Mouse (Mus musculus) liver, embryonic 14.5 days (tissue): ENCODE data around the gene Arhgef19. TPM values are rescaled to one million over a fixed set of nuclear protein-coding genes. Genes with fewer than 3 reads are reported as not detected.

ENCODE experiments used
- ATAC-seq: fragments of 200-750 bp; cut with Nextera tagmentation; 2 replicates; pipeline ENCODE4 v1.8.0; 2017; ENCODE audit warnings: moderate number of reproducible peaks, mild to moderate bottlenecking, moderate library complexity; ENCODE audit not compliant: insufficient read depth
- DNase-seq, 3 experiments: peaks; one replicate each; pipeline ENCODE4 v3.0.0-alpha.2; 2012 to 2013; ENCODE audit warnings: low read depth in 3 of 3, low spot score in 3 of 3
- H3K27ac ChIP-seq: fragments of 300-500 bp; sonication (generic); 2 replicates; pipeline ENCODE4 v1.5.1; 2014; ENCODE audit warnings: moderate library complexity, mild to moderate bottlenecking, control low read depth, inconsistent platforms
- H3K27me3 ChIP-seq: fragments of 300-500 bp; sonication (generic); 2 replicates; pipeline ENCODE4 v1.6.1; 2014; ENCODE audit warnings: mild to moderate bottlenecking, low read length, moderate library complexity; ENCODE audit not compliant: control insufficient read depth, insufficient read depth
- H3K36me3 ChIP-seq: fragments of 300-500 bp; sonication (generic); replicated peaks from 2 replicates; pipeline ENCODE4 v1.6.1; 2014; ENCODE audit warnings: low read depth; ENCODE audit not compliant: control insufficient read depth, insufficient read depth
- H3K4me1 ChIP-seq, 2 experiments: fragments of 200-500 bp in 1 of 2; fragments of 300-500 bp in 1 of 2; sonication (generic) in 1 of 2; replicated peaks; 2 replicates each; pipeline ENCODE4 v1.6.1; 2012 to 2014; ENCODE audit warnings: antibody characterized with exemption in 1 of 2, inconsistent platforms in 1 of 2, low read length in 1 of 2; ENCODE audit not compliant: control insufficient read depth in 2 of 2, insufficient read depth in 2 of 2
- H3K4me2 ChIP-seq: fragments of 300-500 bp; sonication (generic); 2 replicates; pipeline ENCODE4 v1.6.1; 2014; ENCODE audit warnings: low read depth, mild to moderate bottlenecking, control low read depth, moderate library complexity
- H3K4me3 ChIP-seq, 2 experiments: fragments of 200-500 bp in 1 of 2; fragments of 300-500 bp in 1 of 2; sonication (generic) in 1 of 2; 2 replicates each; pipeline ENCODE4 v1.5.1; 2012 to 2014; ENCODE audit warnings: low read depth in 2 of 2, low read length in 2 of 2, mild to moderate bottlenecking in 2 of 2, control low read depth in 1 of 2, inconsistent platforms in 1 of 2, moderate library complexity in 1 of 2; ENCODE audit not compliant: insufficient read depth in 1 of 2
- H3K9ac ChIP-seq: fragments of 300-500 bp; sonication (generic); replicated peaks from 2 replicates; pipeline ENCODE4 v1.6.1; 2014; ENCODE audit warnings: mild to moderate bottlenecking, control low read depth, moderate library complexity
- H3K9me3 ChIP-seq: fragments of 300-500 bp; sonication (generic); 2 replicates; pipeline ENCODE4 v1.6.1; 2016; ENCODE audit warnings: low read length, mixed read lengths; ENCODE audit not compliant: control insufficient read depth
- CTCF ChIP-seq: IDR thresholded peaks from 2 replicates; pipeline ENCODE4 v1.5.1; 2016; ENCODE audit warnings: antibody characterized with exemption, low read depth, control low read depth
- EP300 ChIP-seq: IDR thresholded peaks from 2 replicates; pipeline ENCODE4 v1.6.1; 2016; ENCODE audit warnings: antibody characterized with exemption, low read depth
- WGBS: fragments of 180-500 bp; shearing (Covaris S2); extraction: QIAGEN DNeasy Blood & Tissue Kit; methylation state at CpG from one replicate; pipeline ENCODE4 v1.1.7; 2014; ENCODE audit not compliant: insufficient replicate concordance; 5-methylcytosine and 5-hydroxymethylcytosine counted together
- polyA plus RNA-seq, 2 experiments: library from polyadenylated mRNA; depleted of rRNA in 1 of 2; stranded (reverse) in 1 of 2; unstranded in 1 of 2; fragments of >200 nt; fragmentation: Nextera tagmentation in 1 of 2; extraction: Ambion mirVana in 1 of 2; gene quantifications; 2 replicates each; pipeline versions ENCODE4 v1.2.1 to v1.2.3; 2012 to 2014

Gene Arhgef19
- polyA plus RNA-seq, 2 experiments, result 0.72 to 0.88 TPM

DNA sequence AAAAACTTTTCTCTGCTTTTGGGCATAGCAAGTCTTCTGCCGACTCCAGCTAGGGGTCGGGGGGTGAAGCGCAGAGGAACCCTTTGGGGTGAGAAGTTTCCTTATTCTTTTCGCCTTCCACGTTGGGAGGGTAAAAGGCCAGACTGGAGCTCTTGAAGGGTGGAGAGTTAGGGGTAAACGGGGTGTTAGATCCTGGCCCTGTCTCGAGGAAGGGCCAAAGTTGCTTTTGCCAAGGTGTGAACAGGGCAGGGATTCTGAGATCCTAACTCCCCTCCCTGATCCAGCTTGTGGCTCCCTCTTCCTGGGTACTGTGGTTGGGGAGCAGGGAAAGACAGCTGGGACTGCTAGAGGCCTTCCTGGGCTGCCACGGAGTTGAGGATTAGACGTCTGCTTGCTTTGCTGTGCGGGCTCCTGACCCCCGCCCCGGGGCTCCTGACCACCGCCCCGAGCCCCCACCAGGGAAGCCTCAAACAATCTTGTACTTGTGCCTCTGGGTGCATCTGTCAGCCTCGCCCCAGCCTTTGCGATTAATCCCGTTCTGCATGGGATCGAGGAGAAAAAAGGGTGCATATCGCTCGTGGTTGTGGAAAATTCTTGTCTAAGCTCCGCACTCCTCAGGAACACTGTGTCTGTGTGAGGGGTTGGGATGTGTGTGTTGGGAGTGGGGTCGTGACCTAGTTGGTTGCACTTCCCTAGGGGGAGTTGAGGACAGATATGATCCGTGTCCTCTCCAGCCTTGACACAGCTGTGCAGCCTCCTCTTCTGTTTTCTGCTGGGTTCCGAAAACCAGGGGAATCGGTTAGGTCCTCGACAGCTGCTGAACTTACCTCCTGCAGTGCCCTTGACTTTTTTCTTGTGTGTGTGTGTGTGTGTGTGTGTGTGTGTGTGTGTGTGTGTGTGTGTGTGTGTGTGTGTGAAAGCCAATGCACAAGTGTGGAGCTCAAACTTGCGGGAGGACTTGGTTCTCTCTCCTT, 63.4 kb downstream of the Arhgef19 start:
- 14% methylated on average over 27 of the region's 27 CpGs for WGBS
- Histone ChIP-seq H3K9me3 (no peaks in the 10 kb centered on the region), H3K4me2 (peak overlapping the region; percentile 57), H3K4me1 (peaks cover 0 to 5% of the 10 kb centered on the region in 2 experiments; a peak in 1 of 4 replicates), H3K36me3 (no peaks in the 10 kb centered on the region), H3K4me3 (peak overlapping the region; percentile 34 to 58), H3K27ac (no peak overlapping the region), H3K9ac (no peak overlapping the region), H3K27me3 (peaks cover 32% of the 10 kb centered on the region)
- TF ChIP-seq CTCF, result no peak
- no peak for TF ChIP-seq EP300
- DNase-seq (no peak), ATAC-seq (no peak)

GRCm38 (mm10) chr4:141303402-141304222, 64.3 kb downstream of the Arhgef19 start:
- Histone ChIP-seq H3K36me3 (no peaks in the 10 kb centered on the region), H3K4me1 (peaks cover 0 to 5% of the 10 kb centered on the region in 2 experiments; a peak in 1 of 4 replicates), H3K27me3 (peaks cover 32% of the 10 kb centered on the region), H3K9ac (no peak overlapping the region), H3K4me3 (no peak overlapping the region), H3K9me3 (no peaks in the 10 kb centered on the region), H3K4me2 (peak overlapping the region; percentile 21; the same call in 1 of the 2 replicates), H3K27ac (no peak overlapping the region)
- DNase-seq (no peak), ATAC-seq (no peak)
- WGBS, result 46% methylated on average over 7 of the region's 7 CpGs
- TF ChIP-seq EP300 (no peak), CTCF (no peak)

DNA sequence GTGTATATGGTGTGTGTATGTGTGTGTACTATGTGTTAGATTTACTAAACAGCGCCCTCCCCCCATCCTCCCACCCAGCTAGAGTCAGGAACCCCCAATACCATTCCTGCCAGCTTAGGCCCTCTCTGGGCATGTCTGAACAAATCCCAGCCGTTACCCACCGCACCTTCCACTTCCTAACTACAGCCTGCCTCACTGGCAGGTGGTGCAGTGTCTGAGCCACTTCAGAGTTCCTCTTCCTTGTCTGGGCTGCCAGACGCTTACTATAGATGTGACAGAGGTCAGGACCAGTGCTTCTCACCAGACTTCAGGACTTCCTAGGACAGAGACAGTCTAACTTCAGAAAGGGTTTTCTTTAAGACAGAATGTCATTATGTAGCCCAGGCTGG, 64.9 kb downstream of the Arhgef19 start:
- H3K4me1 ChIP-seq, result peaks cover 0 to 7% of the 10 kb centered on the region in 2 experiments; a peak in 1 of 4 replicates
- DNase-seq (no peak), ATAC-seq (no peak)
- H3K4me2 ChIP-seq, result no peak overlapping the region
- no peaks in the 10 kb centered on the region for H3K36me3 ChIP-seq
- no peak overlapping the region for H3K27ac ChIP-seq
- H3K9ac ChIP-seq, result no peak overlapping the region
- no peak overlapping the region for H3K4me3 ChIP-seq
- TF ChIP-seq EP300 (no peak), CTCF (no peak)
- peaks cover 32% of the 10 kb centered on the region for H3K27me3 ChIP-seq
- 28% methylated on average over 4 of the region's 4 CpGs for WGBS
- H3K9me3 ChIP-seq, result no peaks in the 10 kb centered on the region

DNA sequence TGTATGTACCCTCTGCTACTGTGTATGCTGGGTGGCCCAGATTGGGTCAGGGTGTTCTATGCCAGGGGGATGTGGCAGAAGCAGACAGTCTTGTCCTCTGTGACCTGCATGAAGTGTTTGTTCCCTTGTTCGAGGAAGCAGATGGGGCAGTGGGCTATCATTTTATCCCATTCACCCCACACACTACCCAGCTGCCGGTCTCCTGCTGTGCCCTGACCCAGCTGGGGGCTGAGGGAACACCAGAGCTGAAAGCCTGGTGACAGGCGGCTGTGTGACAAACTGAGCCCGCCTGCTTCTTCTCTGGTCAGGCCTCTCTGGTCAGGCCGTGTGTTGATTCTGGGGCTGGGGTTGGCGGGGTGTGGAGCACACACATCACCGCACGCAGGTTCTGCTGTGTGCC, 66.8 kb downstream of the Arhgef19 start:
- Histone ChIP-seq H3K4me3 (no peak overlapping the region), H3K9ac (no peak overlapping the region), H3K27ac (no peak overlapping the region), H3K27me3 (peaks cover 19% of the 10 kb centered on the region), H3K9me3 (no peaks in the 10 kb centered on the region), H3K4me2 (no peak overlapping the region), H3K36me3 (no peaks in the 10 kb centered on the region), H3K4me1 (peaks cover 0 to 19% of the 10 kb centered on the region in 2 experiments; a peak in 2 of 4 replicates)
- WGBS, result 55% methylated on average over 8 of the region's 8 CpGs
- DNase-seq (no peak), ATAC-seq (no peak)
- TF ChIP-seq CTCF (no peak), EP300 (no peak)

Other genes with a start within 250 kb of the Arhgef19 start
- 7.1 and 10.5 TPM in 2 replicates for gene Mfap2, start 229.1 kb upstream of the Arhgef19 start, polyA plus RNA-seq (2012; rRNA removed)
- 11.0 and 11.6 TPM in 2 replicates for gene Mfap2, start 229.1 kb upstream of the Arhgef19 start, polyA plus RNA-seq (2014; fragmentation: Nextera tagmentation; extraction: Ambion mirVana)
- gene Crocc, start 178.9 kb upstream of the Arhgef19 start, polyA plus RNA-seq (2012; rRNA removed), result 1.3 and 1.7 TPM in 2 replicates
- 0.35 and 0.53 TPM in 2 replicates for gene Crocc, start 178.9 kb upstream of the Arhgef19 start, polyA plus RNA-seq (2014; fragmentation: Nextera tagmentation; extraction: Ambion mirVana)
- 58.9 and 60.3 TPM in 2 replicates for gene Necap2, start 161.1 kb upstream of the Arhgef19 start, polyA plus RNA-seq (2012; rRNA removed)
- 88.7 and 99.5 TPM in 2 replicates for gene Necap2, start 161.1 kb upstream of the Arhgef19 start, polyA plus RNA-seq (2014; fragmentation: Nextera tagmentation; extraction: Ambion mirVana)
- 0.03 TPM in 1 of 2 replicates, not detected in the other for gene Spata21, start 151.2 kb upstream of the Arhgef19 start, polyA plus RNA-seq (2012; rRNA removed)
- gene Spata21, start 151.2 kb upstream of the Arhgef19 start, polyA plus RNA-seq (2014; fragmentation: Nextera tagmentation; extraction: Ambion mirVana), result not detected in 2 replicates
- gene Szrd1, start 99.7 kb upstream of the Arhgef19 start, polyA plus RNA-seq (2012; rRNA removed), result 13.3 and 14.2 TPM in 2 replicates
- 14.3 and 17.2 TPM in 2 replicates for gene Szrd1, start 99.7 kb upstream of the Arhgef19 start, polyA plus RNA-seq (2014; fragmentation: Nextera tagmentation; extraction: Ambion mirVana)
- 7.5 and 8.3 TPM in 2 replicates for gene Fbxo42, start 91.6 kb upstream of the Arhgef19 start, polyA plus RNA-seq (2012; rRNA removed)
- 17.6 and 20.6 TPM in 2 replicates for gene Fbxo42, start 91.6 kb upstream of the Arhgef19 start, polyA plus RNA-seq (2014; fragmentation: Nextera tagmentation; extraction: Ambion mirVana)
- 0.78 and 0.87 TPM in 2 replicates for gene Rsg1, start 25.5 kb upstream of the Arhgef19 start, polyA plus RNA-seq (2012; rRNA removed)
- gene Rsg1, start 25.5 kb upstream of the Arhgef19 start, polyA plus RNA-seq (2014; fragmentation: Nextera tagmentation; extraction: Ambion mirVana), result 0.56 and 1.2 TPM in 2 replicates
- 1.6 TPM in 2 replicates for gene Epha2, start 61.7 kb downstream of the Arhgef19 start, polyA plus RNA-seq (2012; rRNA removed)
- gene Epha2, start 61.7 kb downstream of the Arhgef19 start, polyA plus RNA-seq (2014; fragmentation: Nextera tagmentation; extraction: Ambion mirVana), result 0.29 and 0.45 TPM in 2 replicates
- 0.03 and 0.09 TPM in 2 replicates for gene Fam131c, start 128.7 kb downstream of the Arhgef19 start, polyA plus RNA-seq (2012; rRNA removed)
- 0.09 TPM in 1 of 2 replicates, not detected in the other for gene Fam131c, start 128.7 kb downstream of the Arhgef19 start, polyA plus RNA-seq (2014; fragmentation: Nextera tagmentation; extraction: Ambion mirVana)
- not detected in 2 replicates for gene Clcnka, start 159.2 kb downstream of the Arhgef19 start, polyA plus RNA-seq (2012; rRNA removed)
- gene Clcnka, start 159.2 kb downstream of the Arhgef19 start, polyA plus RNA-seq (2014; fragmentation: Nextera tagmentation; extraction: Ambion mirVana), result not detected in 2 replicates
- not detected in 2 replicates for gene Clcnkb, start 176.5 kb downstream of the Arhgef19 start, polyA plus RNA-seq (2012; rRNA removed)
- gene Clcnkb, start 176.5 kb downstream of the Arhgef19 start, polyA plus RNA-seq (2014; fragmentation: Nextera tagmentation; extraction: Ambion mirVana), result not detected in 2 replicates
- gene Hspb7, start 181.3 kb downstream of the Arhgef19 start, polyA plus RNA-seq (2012; rRNA removed), result 0.06 and 0.11 TPM in 2 replicates
- not detected in 2 replicates for gene Hspb7, start 181.3 kb downstream of the Arhgef19 start, polyA plus RNA-seq (2014; fragmentation: Nextera tagmentation; extraction: Ambion mirVana)
- not detected in 2 replicates for gene Srarp, start 196.6 kb downstream of the Arhgef19 start, polyA plus RNA-seq (2012; rRNA removed)
- gene Srarp, start 196.6 kb downstream of the Arhgef19 start, polyA plus RNA-seq (2014; fragmentation: Nextera tagmentation; extraction: Ambion mirVana), result not detected in 2 replicates
- gene Zbtb17, start 205.2 kb downstream of the Arhgef19 start, polyA plus RNA-seq (2012; rRNA removed), result 8.7 and 9.1 TPM in 2 replicates
- gene Zbtb17, start 205.2 kb downstream of the Arhgef19 start, polyA plus RNA-seq (2014; fragmentation: Nextera tagmentation; extraction: Ambion mirVana), result 5.1 and 7.1 TPM in 2 replicates